Mouse (Mus musculus): ENCODE measurements around the gene Pcbp1.
"Not testable (repeated sequence)": the region's sequence is repeated elsewhere in the genome, so short reads cannot be mapped to it uniquely, and the experiment has no call there.

Pcbp1 gene

DNA sequence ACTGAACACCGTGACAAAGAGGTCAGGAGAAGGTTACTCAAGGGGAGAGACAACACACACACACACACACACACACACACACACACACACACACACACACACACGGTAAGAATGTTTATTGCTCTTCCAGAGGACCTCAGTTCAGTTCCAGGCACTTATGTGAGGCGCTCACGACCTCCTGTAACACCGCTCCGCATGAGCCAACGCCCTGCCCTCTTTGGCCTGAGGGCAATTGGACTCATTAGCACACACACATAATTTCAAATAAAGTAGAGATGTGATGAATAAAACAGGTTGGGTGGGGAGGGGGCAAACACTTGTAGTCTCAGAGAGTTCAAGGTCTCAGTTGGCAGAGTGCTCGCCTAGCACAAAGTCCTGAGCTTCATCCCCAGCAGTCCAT is 30.0 kb downstream of the Pcbp1 start:
- peak in 1 of 2 experiments; percentile 49 for DNase-seq (ENCODE audit: inconsistent age in 2 of 2, low spot score in 1 of 2)

DNA sequence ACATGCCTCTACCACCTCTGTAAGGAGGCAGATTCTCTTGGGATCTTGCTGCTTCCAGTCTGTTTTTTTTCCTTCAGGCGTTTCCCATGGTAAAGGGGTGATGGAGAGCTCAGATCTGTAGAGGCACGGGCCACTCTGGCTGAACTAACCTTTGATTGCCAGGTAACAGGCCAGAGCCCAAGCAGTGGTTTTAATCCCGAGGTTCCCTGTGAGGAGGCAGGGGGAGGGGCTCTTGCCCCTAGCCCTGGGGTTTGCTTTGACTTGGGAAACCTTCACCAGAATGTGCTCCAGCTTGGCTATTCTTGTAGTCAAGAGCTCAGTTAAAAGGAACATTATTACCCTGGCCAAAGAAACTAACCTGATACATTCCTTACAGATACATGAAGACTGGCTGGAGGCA is 30.5 kb downstream of the Pcbp1 start:
- no peak for DNase-seq (ENCODE audit: inconsistent age in 2 of 2, low spot score in 1 of 2)

- no peak for DNase-seq (ENCODE audit: inconsistent age in 2 of 2, low spot score in 1 of 2)
Measured at GRCm38 (mm10) chr6:86494767-86495166, 31.4 kb downstream of the Pcbp1 start.

DNA sequence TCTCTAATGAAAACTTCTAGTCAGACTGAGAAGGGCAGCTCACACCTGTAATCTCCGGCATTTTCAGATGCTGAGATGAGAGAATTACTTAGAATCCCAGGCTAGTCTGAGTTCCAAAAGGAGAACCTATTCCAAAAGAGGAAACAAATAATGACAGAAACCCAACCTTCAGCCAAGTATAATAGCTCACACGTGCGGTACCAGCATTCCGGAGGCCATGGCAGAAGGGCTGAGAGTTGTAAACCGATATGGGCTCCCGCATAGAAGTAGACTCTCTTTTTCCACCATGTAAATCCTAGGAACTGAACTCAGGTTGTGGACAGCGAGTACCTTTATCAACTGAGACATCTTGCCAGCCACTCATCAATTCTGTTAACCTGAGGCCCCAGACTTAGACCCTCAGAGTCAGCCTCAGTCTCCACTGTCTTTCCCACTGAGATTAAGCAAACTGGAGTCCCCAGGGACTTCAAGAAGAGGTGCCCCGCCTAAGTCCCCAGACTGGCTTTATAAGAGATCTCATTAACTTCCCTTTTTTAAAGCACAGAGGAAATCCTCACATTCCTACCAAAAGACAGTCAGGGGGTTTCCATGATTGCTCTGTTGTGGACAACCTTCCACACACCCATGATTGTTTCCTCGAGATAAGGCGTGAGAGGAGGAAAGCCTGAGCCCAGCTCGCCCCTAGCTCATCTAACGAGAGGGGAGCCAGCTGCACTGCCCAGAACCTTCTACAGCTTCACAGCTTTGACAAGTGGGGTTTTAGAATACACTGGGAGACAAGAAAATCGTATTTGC is 32.5 kb downstream of the Pcbp1 start:
- peak in 1 of 2 experiments; percentile 57 for DNase-seq (ENCODE audit: inconsistent age in 2 of 2, low spot score in 1 of 2)

DNA sequence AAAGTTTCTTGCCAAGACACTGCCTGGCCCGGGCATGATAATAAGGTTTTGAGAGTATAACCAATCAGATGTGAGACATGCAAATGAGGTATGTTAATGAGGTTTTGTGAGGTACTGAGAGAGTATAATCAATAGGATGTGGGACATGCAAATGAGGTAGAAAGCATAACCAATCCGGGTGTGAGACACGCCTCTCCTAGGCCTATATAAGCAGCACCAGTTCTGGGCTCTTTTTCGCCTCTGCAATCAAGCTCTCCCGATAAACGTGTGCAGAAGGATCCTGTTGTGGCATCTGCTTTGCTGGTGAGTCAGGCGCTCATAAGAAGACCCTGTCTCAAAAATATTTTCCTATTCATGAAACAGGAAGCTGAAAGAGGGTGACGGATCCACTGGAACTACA is 35.7 kb downstream of the Pcbp1 start:
- not testable (repeated sequence) for DNase-seq (ENCODE audit: inconsistent age in 2 of 2, low spot score in 1 of 2)

DNA sequence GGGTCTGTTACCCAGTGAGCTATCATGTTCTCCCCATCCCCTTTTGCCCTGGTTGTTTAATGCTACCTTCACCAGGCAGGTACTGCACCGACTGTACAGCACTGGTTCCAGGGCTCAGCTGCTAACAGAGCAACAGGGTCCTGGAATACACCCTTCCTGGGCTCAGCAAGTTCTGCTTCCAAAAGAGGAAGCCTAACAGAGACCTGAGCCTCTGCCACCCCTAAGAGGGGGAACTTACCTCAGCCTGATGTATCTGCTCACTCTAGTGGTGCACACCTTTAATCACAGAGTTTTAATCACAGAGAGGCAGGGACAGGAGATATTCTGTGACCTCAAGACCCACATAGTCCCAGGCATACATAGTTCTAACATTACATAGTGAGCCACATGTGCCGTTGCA is 36.2 kb downstream of the Pcbp1 start:
- no peak for DNase-seq (ENCODE audit: inconsistent age in 2 of 2, low spot score in 1 of 2)

DNA sequence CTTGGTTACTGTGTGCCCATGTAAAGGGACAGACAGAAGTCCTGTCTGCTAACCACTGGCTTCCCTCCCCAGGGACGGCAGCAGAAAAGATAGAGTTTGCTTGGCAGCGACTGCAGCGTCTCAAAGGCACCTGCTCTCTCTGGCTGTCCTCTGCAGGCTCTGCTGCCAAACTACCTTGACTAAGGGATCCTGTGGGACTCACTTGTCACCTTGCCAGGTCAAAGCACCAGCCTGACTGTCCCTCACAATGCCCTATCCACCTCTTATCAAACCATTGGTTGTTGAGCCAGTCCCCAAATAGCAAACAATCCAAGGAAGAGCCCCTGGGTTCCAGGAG is 38.0 kb downstream of the Pcbp1 start:
- no peak for DNase-seq (ENCODE audit: inconsistent age in 2 of 2, low spot score in 1 of 2)

DNA sequence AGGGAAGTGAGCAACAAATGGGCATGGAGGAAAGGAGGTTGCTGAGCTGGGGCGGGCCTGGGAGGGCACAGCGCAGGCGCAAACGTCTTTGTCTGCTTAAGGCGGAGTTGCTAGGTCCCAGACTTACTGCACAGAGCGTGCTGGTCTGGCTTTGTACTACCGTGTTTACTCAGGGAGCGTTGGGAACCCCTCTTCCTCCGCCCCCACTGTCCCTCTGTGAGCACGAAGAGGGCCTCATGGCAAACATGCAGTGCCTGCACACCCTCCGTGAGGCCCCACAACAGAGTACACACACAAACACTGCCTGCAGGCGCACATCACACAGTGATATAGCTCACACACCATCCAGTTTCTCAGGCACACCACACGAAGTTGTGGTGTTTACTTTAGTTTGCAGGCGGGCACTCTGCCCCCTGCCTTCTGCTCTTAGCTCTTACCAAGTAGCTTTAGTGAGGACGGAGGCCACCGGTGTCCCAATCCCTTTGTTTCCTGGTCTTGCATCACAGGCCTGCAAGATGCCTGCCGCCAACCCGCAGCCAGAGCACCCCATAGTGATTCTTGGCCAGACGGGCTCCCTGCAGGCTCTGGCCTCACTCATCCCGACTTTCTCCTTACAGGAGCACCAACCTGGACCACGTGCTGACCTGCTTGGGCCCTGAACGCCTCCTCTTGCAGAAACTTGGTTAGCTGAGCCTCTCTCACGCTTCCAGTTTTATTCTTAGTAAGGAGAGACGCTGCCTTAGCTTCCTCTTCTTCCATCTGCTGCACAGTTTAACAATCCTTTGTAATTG is 38.6 kb downstream of the Pcbp1 start:
- peak; percentile 86 to 94 for DNase-seq (ENCODE audit: inconsistent age in 2 of 2, low spot score in 1 of 2)

DNA sequence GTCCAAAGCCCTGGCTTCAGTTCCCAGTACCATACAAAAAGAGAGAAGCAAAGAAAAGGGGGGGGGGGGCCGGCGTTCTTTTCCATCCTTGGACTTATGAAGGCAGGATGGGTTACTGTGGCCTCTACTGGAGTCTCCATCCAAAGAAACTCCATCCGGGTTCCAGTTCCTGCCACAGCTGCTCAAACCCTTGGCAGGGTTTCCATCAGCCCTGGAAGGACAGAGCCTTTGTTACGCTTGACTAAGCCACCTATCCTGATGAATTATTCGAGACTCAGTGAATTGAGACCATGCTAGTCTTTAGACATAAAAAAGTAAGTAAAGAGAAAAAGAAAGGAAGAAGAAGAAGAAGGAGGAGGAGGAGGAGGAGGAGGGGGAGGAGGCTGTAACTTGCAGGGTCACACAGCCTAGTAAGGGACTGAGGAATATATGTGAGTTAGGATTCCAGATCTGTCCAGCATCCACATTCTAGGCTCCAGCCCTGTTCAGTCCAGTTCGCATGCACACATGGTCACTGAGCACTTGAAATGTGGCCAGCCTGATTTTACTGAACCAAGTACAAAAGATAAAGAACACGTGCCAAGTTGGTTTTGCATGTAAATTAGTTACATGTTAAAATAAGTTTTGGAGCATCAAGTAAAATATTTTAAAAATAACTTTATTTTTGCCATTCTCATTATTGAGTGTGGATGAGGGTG is 40.0 kb downstream of the Pcbp1 start:
- no peak for DNase-seq (ENCODE audit: inconsistent age in 2 of 2, low spot score in 1 of 2)

- DNase-seq (ENCODE audit: inconsistent age in 2 of 2, low spot score in 1 of 2) = no peak
Measured at GRCm38 (mm10) chr6:86481871-86482270, 44.2 kb downstream of the Pcbp1 start.

DNA sequence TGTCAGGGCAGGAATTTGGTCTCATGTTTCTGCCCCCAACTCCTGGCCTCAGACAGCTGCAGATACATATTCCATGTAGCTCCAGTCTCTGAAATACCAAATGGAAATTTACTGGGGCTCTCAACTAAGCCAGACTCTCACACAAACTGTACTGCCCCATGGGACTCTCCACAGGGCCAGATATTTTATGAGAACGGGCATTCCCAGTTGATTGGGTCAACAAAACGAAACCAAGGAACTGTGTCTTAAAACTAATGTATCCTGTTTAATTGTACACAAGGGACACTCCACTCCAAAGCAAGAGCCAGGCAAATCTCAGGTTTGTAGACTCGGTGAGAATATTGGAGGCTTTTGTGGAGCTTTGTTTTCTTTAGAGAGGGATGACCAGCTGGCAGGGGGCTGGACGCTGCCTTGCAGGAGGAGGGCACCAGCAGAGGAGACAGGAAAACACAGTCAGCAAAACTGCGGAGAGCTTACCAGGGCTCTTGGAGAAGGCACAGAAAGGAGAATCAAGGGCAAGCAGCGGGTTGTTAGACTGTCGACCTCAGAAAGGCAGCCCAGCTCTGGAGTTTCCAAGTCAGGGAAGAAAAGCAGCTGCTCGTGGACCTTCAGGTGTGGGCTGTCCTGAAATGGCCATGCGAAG is 45.8 kb downstream of the Pcbp1 start:
- peak; percentile 75 to 91 for DNase-seq (ENCODE audit: inconsistent age in 2 of 2, low spot score in 1 of 2)

- no peak for DNase-seq (ENCODE audit: inconsistent age in 2 of 2, low spot score in 1 of 2)
Measured at GRCm38 (mm10) chr6:86479816-86480188, 46.3 kb downstream of the Pcbp1 start.

- DNase-seq (ENCODE audit: inconsistent age in 2 of 2, low spot score in 1 of 2) = peak; percentile 51 to 80
Measured at GRCm38 (mm10) chr6:86479311-86479710, 46.8 kb downstream of the Pcbp1 start.

DNA sequence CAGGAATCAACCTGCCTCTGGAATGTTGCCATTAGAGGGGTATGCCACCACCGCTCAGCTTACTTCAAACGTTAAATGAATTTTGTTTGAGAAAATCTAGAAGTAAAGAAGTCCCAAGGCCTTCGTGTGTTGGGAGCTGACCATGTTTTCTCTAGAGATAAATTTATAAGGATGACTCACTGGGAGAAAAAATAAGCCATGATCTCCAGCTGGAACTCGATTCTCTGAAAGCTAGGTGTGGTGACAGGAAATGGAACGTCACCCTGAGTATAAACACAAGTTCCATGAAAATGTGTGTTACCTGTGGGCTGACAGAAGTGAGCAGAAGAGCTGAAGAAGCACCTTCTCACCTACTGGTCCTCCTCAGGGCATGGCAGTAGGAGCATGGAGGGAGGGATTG is 49.2 kb downstream of the Pcbp1 start:
- peak; percentile 14 to 74 for DNase-seq (ENCODE audit: inconsistent age in 2 of 2, low spot score in 1 of 2)

DNA sequence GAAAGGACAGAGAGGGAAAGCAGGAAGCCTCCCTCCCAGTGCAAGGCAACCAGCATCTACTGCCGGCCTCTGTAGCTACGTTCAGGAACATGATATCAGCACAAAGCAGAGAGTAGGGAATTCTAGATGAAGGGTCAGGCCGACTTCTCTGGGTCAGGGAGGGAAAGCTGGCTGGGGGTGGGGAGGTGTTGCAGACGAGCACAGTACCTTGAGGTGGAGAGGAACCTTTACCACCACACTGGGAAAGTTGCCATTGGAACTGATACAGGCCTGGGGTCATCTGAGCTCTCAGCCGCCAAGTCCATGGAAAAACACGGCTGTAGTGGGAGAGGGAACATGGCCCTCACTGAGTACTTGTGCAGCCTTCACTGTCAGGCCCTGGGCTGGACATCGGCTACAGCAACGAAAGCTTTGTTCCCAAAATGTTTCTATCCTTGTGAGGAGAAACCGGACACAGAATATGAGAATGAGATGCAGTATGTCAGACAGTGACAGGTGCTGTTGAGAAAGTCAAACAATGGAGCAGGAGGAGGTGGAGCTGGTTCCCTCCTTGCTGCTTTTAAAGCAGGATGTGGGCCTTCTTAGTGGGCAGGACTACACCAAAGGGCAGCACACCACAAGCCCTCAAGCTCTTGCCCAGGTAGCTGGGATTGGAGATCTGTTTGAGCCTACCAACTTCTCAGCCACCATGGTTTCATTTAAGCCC is 50.5 kb downstream of the Pcbp1 start:
- DNase-seq (ENCODE audit: inconsistent age in 2 of 2, low spot score in 1 of 2) = peak; percentile 32 to 53

DNA sequence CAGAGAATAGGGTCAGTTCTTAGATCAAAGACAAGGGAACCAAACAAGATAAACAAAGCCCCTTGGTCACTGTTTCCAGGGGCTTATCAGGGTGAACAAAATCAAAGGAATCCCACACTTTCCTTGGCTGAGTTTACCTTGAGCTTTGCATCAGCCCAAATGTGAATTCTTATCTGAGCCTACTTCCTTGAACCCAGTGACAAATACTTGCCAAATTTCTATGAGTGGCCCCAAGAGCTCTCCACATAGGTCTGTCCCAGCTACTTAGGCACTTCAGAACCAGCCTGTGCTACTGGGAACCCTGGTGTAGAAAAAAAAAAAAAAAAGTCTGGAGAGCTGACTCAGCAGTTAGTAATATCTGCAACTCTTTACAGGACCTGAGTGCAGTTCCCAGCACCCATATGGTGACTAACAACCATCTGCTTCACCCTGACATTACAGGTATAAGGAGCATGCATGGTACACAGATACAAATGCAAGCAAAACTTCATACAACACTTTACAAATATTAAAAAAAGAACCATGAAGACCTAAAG is 51.4 kb downstream of the Pcbp1 start:
- no peak for DNase-seq (ENCODE audit: inconsistent age in 2 of 2, low spot score in 1 of 2)
